Mouse (Mus musculus): ENCODE data around the gene Med13l. TPM values are rescaled to one million over a fixed set of nuclear protein-coding genes. Genes with fewer than 3 reads are reported as not detected.
A peak's percentile ranks its signal among the peaks of the same experiment; 100 is the strongest.

Med13l gene
- polyA plus RNA-seq, 1 experiment = 42.8 TPM

DNA sequence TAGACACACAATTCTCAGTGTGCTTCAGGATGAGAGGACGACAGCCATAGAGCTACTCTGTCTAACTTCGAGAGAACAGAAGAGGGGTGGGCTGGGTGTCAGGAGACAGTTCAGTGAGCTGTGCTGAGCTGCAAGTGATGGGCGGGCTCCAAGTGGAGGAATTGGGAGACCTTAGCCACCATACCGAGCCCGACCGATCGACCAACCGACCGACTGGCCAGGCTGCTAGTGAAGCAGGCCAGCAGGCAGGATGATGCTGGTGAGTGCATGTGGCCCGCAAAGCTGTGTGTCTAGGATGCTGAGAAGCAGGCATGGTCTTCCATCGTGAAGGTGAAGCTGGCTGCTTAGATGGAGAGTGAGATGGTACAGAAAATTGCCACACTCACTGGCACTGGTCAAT, 94.1 kb downstream of the Med13l start:
- Histone ChIP-seq H3K27ac (ENCODE audit: control insufficient read depth, insufficient read depth, low read length) (no peak overlapping the region), H3K27me3 (ENCODE audit: control insufficient read depth, insufficient read depth, low read length) (no peaks in the 10 kb centered on the region)

GRCm38 (mm10) chr5:118655025-118655424, 94.5 kb downstream of the Med13l start:
- no peaks in the 10 kb centered on the region for H3K27me3 ChIP-seq (ENCODE audit: control insufficient read depth, insufficient read depth, low read length)
- TF ChIP-seq POLR2A (IDR thresholded peaks at IDR 0.05; ENCODE audit: control insufficient read depth, extremely low read depth, insufficient read depth, low read length, poor library complexity) (no peak), CTCF (IDR thresholded peaks at IDR 0.05; ENCODE audit: borderline replicate concordance, control insufficient read depth, extremely low read depth, insufficient read depth, low read length, poor library complexity) (no peak)
- 59% methylated on average over 2 of the region's 2 CpGs for WGBS
- H3K4me1 ChIP-seq (replicated peaks; ENCODE audit: control insufficient read depth, insufficient read depth, low read length) = peaks cover 44% of the 10 kb centered on the region
- H3K27ac ChIP-seq (ENCODE audit: control insufficient read depth, insufficient read depth, low read length) = no peak overlapping the region
- no peaks in the 10 kb centered on the region for H3K36me3 ChIP-seq (ENCODE audit: control insufficient read depth, insufficient read depth, low read length)
- no peak overlapping the region for H3K4me3 ChIP-seq (ENCODE audit: control insufficient read depth, insufficient read depth, low read length)
- DNase-seq = peak; percentile 48

More for the DNA sequence above, 94.1 kb downstream of the Med13l start:
- H3K4me3 ChIP-seq (ENCODE audit: control insufficient read depth, insufficient read depth, low read length) = no peak overlapping the region
- DNase-seq = no peak
- WGBS = 94% methylated on average over 11 of the region's 11 CpGs
- H3K4me1 ChIP-seq (replicated peaks; ENCODE audit: control insufficient read depth, insufficient read depth, low read length) = peaks cover 45% of the 10 kb centered on the region
- TF ChIP-seq CTCF (IDR thresholded peaks at IDR 0.05; ENCODE audit: borderline replicate concordance, control insufficient read depth, extremely low read depth, insufficient read depth, low read length, poor library complexity) = no peak
- TF ChIP-seq POLR2A (IDR thresholded peaks at IDR 0.05; ENCODE audit: control insufficient read depth, extremely low read depth, insufficient read depth, low read length, poor library complexity) = no peak
- no peaks in the 10 kb centered on the region for H3K36me3 ChIP-seq (ENCODE audit: control insufficient read depth, insufficient read depth, low read length)

GRCm38 (mm10) chr5:118655428-118655827, 94.9 kb downstream of the Med13l start:
- Histone ChIP-seq H3K36me3 (ENCODE audit: control insufficient read depth, insufficient read depth, low read length) (no peaks in the 10 kb centered on the region), H3K27me3 (ENCODE audit: control insufficient read depth, insufficient read depth, low read length) (no peaks in the 10 kb centered on the region), H3K27ac (ENCODE audit: control insufficient read depth, insufficient read depth, low read length) (no peak overlapping the region), H3K4me3 (ENCODE audit: control insufficient read depth, insufficient read depth, low read length) (no peak overlapping the region), H3K4me1 (replicated peaks; ENCODE audit: control insufficient read depth, insufficient read depth, low read length) (peaks cover 44% of the 10 kb centered on the region)
- WGBS = 84% methylated on average over 7 of the region's 7 CpGs
- TF ChIP-seq POLR2A (IDR thresholded peaks at IDR 0.05; ENCODE audit: control insufficient read depth, extremely low read depth, insufficient read depth, low read length, poor library complexity) = no peak
- TF ChIP-seq CTCF (IDR thresholded peaks at IDR 0.05; ENCODE audit: borderline replicate concordance, control insufficient read depth, extremely low read depth, insufficient read depth, low read length, poor library complexity) = no peak
- DNase-seq = no peak

- TF ChIP-seq CTCF (IDR thresholded peaks at IDR 0.05; ENCODE audit: borderline replicate concordance, control insufficient read depth, extremely low read depth, insufficient read depth, low read length, poor library complexity) (no peak), POLR2A (IDR thresholded peaks at IDR 0.05; ENCODE audit: control insufficient read depth, extremely low read depth, insufficient read depth, low read length, poor library complexity) (no peak)
- H3K4me3 ChIP-seq (ENCODE audit: control insufficient read depth, insufficient read depth, low read length) = no peak overlapping the region
- DNase-seq = no peak
- WGBS = 61% methylated on average over 6 of the region's 6 CpGs
- H3K4me1 ChIP-seq (replicated peaks; ENCODE audit: control insufficient read depth, insufficient read depth, low read length) = peaks cover 43% of the 10 kb centered on the region
- H3K27ac ChIP-seq (ENCODE audit: control insufficient read depth, insufficient read depth, low read length) = no peak overlapping the region
- no peaks in the 10 kb centered on the region for H3K27me3 ChIP-seq (ENCODE audit: control insufficient read depth, insufficient read depth, low read length)
- no peaks in the 10 kb centered on the region for H3K36me3 ChIP-seq (ENCODE audit: control insufficient read depth, insufficient read depth, low read length)
Measured at GRCm38 (mm10) chr5:118655966-118656365, 95.5 kb downstream of the Med13l start.

DNA sequence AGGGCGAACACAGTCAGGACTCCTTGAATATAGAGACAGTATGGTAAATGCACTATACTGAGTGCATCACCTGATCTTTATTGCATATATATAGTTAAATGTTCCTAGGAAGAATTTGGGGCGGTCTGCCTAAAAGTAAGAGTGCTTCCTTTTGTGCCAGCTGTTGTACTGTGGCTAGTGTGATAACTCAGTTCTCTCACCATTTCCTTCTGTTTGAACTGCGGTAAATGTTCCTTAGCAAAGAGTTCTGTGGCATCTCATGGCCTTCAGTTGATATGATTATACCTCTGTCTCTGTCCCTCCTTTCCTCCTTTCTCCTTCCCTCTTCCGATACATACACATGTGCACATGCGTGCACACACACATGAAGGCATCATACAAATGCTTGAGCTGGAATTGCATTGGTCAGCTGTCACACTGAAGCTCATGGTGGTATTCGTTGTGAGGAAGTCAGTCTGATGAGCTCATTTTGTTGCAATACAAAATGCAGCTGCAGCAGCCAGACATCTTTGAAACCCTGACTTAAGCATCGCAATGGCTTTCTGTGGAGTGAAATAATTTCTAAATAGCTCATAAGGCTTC, 97.9 kb downstream of the Med13l start:
- no peak overlapping the region for H3K4me3 ChIP-seq (ENCODE audit: control insufficient read depth, insufficient read depth, low read length)
- WGBS = 18% methylated on average over 7 of the region's 7 CpGs
- no peak for DNase-seq

GRCm38 (mm10) chr5:118659713-118660112, 99.2 kb downstream of the Med13l start:
- Histone ChIP-seq H3K36me3 (ENCODE audit: control insufficient read depth, insufficient read depth, low read length) (no peaks in the 10 kb centered on the region), H3K4me3 (ENCODE audit: control insufficient read depth, insufficient read depth, low read length) (no peak overlapping the region), H3K27ac (ENCODE audit: control insufficient read depth, insufficient read depth, low read length) (no peak overlapping the region), H3K4me1 (replicated peaks; ENCODE audit: control insufficient read depth, insufficient read depth, low read length) (peaks cover 42% of the 10 kb centered on the region), H3K27me3 (ENCODE audit: control insufficient read depth, insufficient read depth, low read length) (no peaks in the 10 kb centered on the region)
- no peak for TF ChIP-seq POLR2A (IDR thresholded peaks at IDR 0.05; ENCODE audit: control insufficient read depth, extremely low read depth, insufficient read depth, low read length, poor library complexity)
- no peak for TF ChIP-seq CTCF (IDR thresholded peaks at IDR 0.05; ENCODE audit: borderline replicate concordance, control insufficient read depth, extremely low read depth, insufficient read depth, low read length, poor library complexity)
- 88% methylated on average over 2 of the region's 2 CpGs for WGBS
- DNase-seq = no peak

More for the DNA sequence above, 97.9 kb downstream of the Med13l start:
- Histone ChIP-seq H3K4me1 (replicated peaks; ENCODE audit: control insufficient read depth, insufficient read depth, low read length) (peaks cover 41% of the 10 kb centered on the region), H3K27ac (ENCODE audit: control insufficient read depth, insufficient read depth, low read length) (peak overlapping the region; percentile 43), H3K36me3 (ENCODE audit: control insufficient read depth, insufficient read depth, low read length) (no peaks in the 10 kb centered on the region), H3K27me3 (ENCODE audit: control insufficient read depth, insufficient read depth, low read length) (no peaks in the 10 kb centered on the region)
- TF ChIP-seq POLR2A (IDR thresholded peaks at IDR 0.05; ENCODE audit: control insufficient read depth, extremely low read depth, insufficient read depth, low read length, poor library complexity) (no peak), CTCF (IDR thresholded peaks at IDR 0.05; ENCODE audit: borderline replicate concordance, control insufficient read depth, extremely low read depth, insufficient read depth, low read length, poor library complexity) (no peak)

GRCm38 (mm10) chr5:118661751-118662150, 101.3 kb downstream of the Med13l start:
- DNase-seq = no peak
- Histone ChIP-seq H3K4me3 (ENCODE audit: control insufficient read depth, insufficient read depth, low read length) (no peak overlapping the region), H3K27ac (ENCODE audit: control insufficient read depth, insufficient read depth, low read length) (no peak overlapping the region), H3K4me1 (replicated peaks; ENCODE audit: control insufficient read depth, insufficient read depth, low read length) (peaks cover 39% of the 10 kb centered on the region), H3K36me3 (ENCODE audit: control insufficient read depth, insufficient read depth, low read length) (no peaks in the 10 kb centered on the region), H3K27me3 (ENCODE audit: control insufficient read depth, insufficient read depth, low read length) (no peaks in the 10 kb centered on the region)
- 36% methylated on average over 5 of the region's 5 CpGs for WGBS
- TF ChIP-seq POLR2A (IDR thresholded peaks at IDR 0.05; ENCODE audit: control insufficient read depth, extremely low read depth, insufficient read depth, low read length, poor library complexity) = no peak
- no peak for TF ChIP-seq CTCF (IDR thresholded peaks at IDR 0.05; ENCODE audit: borderline replicate concordance, control insufficient read depth, extremely low read depth, insufficient read depth, low read length, poor library complexity)
